Mouse (Mus musculus): ENCODE measurements around the gene Adamtsl1. TPM values are rescaled to one million over a fixed set of nuclear protein-coding genes. Genes with fewer than 3 reads are reported as not detected.

The Adamtsl1 gene
- polyA plus RNA-seq, 1 experiment from 2014 or later = 5.2 TPM

- H3K27ac ChIP-seq (ENCODE audit: low read length) = no peak overlapping the region
These were observed 811.4 kb downstream of the Adamtsl1 start for GRCm38 (mm10) chr4:86325411-86325810.

DNA sequence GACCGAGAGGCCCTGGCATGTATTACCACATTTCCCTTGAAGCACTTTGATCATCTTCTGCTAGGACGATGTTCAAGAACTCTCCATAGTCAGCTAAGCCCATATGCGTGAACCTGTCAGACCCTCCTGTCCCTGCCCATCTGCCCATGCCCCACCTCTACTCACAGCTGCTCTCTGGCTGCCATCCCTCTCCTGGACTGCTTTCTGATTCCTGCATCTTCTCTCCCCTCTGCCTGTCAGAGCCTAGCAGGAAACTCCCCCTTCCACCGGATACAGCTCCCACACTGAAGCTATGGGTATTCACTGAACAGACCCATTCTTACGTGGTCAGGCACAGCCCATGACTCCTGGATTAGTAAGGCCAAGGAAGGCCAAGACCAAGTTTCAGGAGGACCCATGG is 812.0 kb downstream of the Adamtsl1 start:
- DNase-seq (ENCODE audit: low spot score) (no peak), ATAC-seq (no peak)
- H3K4me3 ChIP-seq (ENCODE audit: low read depth, low read length) = no peak overlapping the region
- TF ChIP-seq CTCF (IDR thresholded peaks at IDR 0.05) = no peak
- TF ChIP-seq EP300 (IDR thresholded peaks at IDR 0.05) = no peak
- no peaks in the 10 kb centered on the region for H3K9me3 ChIP-seq (ENCODE audit: low read length)
- H3K4me1 ChIP-seq (ENCODE audit: insufficient read depth, low read depth, low read length) = no peaks in the 10 kb centered on the region; the same call in 1 of the 2 replicates
- no peaks in the 10 kb centered on the region for H3K27me3 ChIP-seq (replicated peaks; ENCODE audit: insufficient read depth, low read length)
- no peak overlapping the region for H3K27ac ChIP-seq (ENCODE audit: low read length)
- 59% methylated on average over 5 of the region's 5 CpGs for WGBS
- H3K36me3 ChIP-seq (ENCODE audit: insufficient read depth, low read length) = no peaks in the 10 kb centered on the region
- H3K9ac ChIP-seq (replicated peaks; ENCODE audit: low read depth) = no peak overlapping the region
- no peak overlapping the region for H3K4me2 ChIP-seq (replicated peaks; ENCODE audit: low read depth, low read length)

More at GRCm38 (mm10) chr4:86325411-86325810, 811.4 kb downstream of the Adamtsl1 start:
- ATAC-seq (no peak), DNase-seq (ENCODE audit: low spot score) (peak; percentile 31)
- Histone ChIP-seq H3K9me3 (ENCODE audit: low read length) (no peaks in the 10 kb centered on the region), H3K9ac (replicated peaks; ENCODE audit: low read depth) (no peak overlapping the region), H3K4me1 (ENCODE audit: insufficient read depth, low read depth, low read length) (no peaks in the 10 kb centered on the region; the same call in 1 of the 2 replicates), H3K4me3 (ENCODE audit: low read depth, low read length) (no peak overlapping the region), H3K4me2 (replicated peaks; ENCODE audit: low read depth, low read length) (no peak overlapping the region), H3K36me3 (ENCODE audit: insufficient read depth, low read length) (no peaks in the 10 kb centered on the region), H3K27me3 (replicated peaks; ENCODE audit: insufficient read depth, low read length) (no peaks in the 10 kb centered on the region)
- TF ChIP-seq EP300 (IDR thresholded peaks at IDR 0.05) (no peak), CTCF (IDR thresholded peaks at IDR 0.05) (no peak)
- WGBS = 28% methylated on average over 2 of the region's 2 CpGs

DNA sequence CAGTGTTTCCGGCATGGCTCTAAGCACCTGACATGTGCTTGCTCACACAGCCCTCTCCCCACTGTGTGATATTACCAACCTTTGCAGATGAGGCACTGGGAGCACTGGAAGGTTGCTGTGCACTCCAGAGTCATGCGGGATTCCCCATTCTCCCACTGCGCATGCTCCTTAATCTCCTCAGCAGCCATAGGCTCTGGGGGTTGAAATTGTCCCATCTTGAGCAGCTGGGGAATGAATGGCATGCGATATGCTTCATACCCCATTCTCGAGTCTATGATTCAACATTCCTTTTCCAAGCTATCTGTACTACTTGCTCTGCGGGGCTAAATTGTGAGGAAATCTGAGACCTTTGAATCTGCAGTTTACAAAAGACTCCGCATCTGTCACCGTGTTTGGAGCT is 812.7 kb downstream of the Adamtsl1 start:
- H3K9ac ChIP-seq (replicated peaks; ENCODE audit: low read depth) = no peak overlapping the region
- no peak overlapping the region for H3K27ac ChIP-seq (ENCODE audit: low read length)
- no peak overlapping the region for H3K4me3 ChIP-seq (ENCODE audit: low read depth, low read length)
- no peaks in the 10 kb centered on the region; the same call in 1 of the 2 replicates for H3K4me1 ChIP-seq (ENCODE audit: insufficient read depth, low read depth, low read length)
- 46% methylated on average over 8 of the region's 8 CpGs for WGBS
- no peaks in the 10 kb centered on the region for H3K9me3 ChIP-seq (ENCODE audit: low read length)
- H3K36me3 ChIP-seq (ENCODE audit: insufficient read depth, low read length) = no peaks in the 10 kb centered on the region
- no peak overlapping the region for H3K4me2 ChIP-seq (replicated peaks; ENCODE audit: low read depth, low read length)
- DNase-seq (ENCODE audit: low spot score) = peak; percentile 52
- TF ChIP-seq CTCF (IDR thresholded peaks at IDR 0.05) (no peak), EP300 (IDR thresholded peaks at IDR 0.05) (peak; percentile 68)
- peak; percentile 55 for ATAC-seq
- H3K27me3 ChIP-seq (replicated peaks; ENCODE audit: insufficient read depth, low read length) = no peaks in the 10 kb centered on the region

DNA sequence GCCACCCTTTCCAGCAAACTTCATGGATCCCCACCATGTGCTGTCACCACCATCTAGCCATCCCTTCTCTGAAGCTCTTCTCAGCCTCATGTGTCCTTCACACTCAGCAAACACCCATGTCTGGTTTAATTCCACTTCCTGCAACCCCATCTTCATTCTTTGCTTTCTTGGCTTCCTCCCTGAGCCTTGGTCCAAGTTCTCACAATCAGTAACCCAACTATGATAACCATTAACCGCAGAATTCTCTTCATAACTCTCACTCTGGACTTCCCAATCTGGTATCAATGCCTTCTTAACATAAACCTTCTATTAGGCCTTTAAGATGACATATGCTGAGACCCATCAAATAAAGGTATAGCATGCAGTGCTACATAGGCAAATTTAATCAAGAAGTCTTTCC is 815.5 kb downstream of the Adamtsl1 start:
- H3K27me3 ChIP-seq (replicated peaks; ENCODE audit: insufficient read depth, low read length) = no peaks in the 10 kb centered on the region
- no peak overlapping the region for H3K4me3 ChIP-seq (ENCODE audit: low read depth, low read length)
- H3K9ac ChIP-seq (replicated peaks; ENCODE audit: low read depth) = no peak overlapping the region
- H3K27ac ChIP-seq (ENCODE audit: low read length) = no peak overlapping the region
- ATAC-seq (no peak), DNase-seq (ENCODE audit: low spot score) (no peak)
- H3K9me3 ChIP-seq (ENCODE audit: low read length) = no peaks in the 10 kb centered on the region
- no peaks in the 10 kb centered on the region; the same call in 1 of the 2 replicates for H3K4me1 ChIP-seq (ENCODE audit: insufficient read depth, low read depth, low read length)
- no peaks in the 10 kb centered on the region for H3K36me3 ChIP-seq (ENCODE audit: insufficient read depth, low read length)
- H3K4me2 ChIP-seq (replicated peaks; ENCODE audit: low read depth, low read length) = no peak overlapping the region
- 88% methylated on average over 1 of the region's 1 CpGs for WGBS
- TF ChIP-seq CTCF (IDR thresholded peaks at IDR 0.05) (no peak), EP300 (IDR thresholded peaks at IDR 0.05) (no peak)

GRCm38 (mm10) chr4:86335861-86336415 is 822.0 kb downstream of the Adamtsl1 start:
- H3K27ac ChIP-seq (ENCODE audit: low read length) = no peak overlapping the region
- peak; percentile 52 for ATAC-seq
- no peak overlapping the region for H3K4me2 ChIP-seq (replicated peaks; ENCODE audit: low read depth, low read length)
- H3K9me3 ChIP-seq (ENCODE audit: low read length) = no peaks in the 10 kb centered on the region
- WGBS = 25% methylated on average over 10 of the region's 10 CpGs
- peaks cover 4% of the 10 kb centered on the region; the same call in 1 of the 2 replicates for H3K4me1 ChIP-seq (ENCODE audit: insufficient read depth, low read depth, low read length)
- DNase-seq (ENCODE audit: low spot score) = peak; percentile 31
- H3K4me3 ChIP-seq (ENCODE audit: low read depth, low read length) = no peak overlapping the region
- no peaks in the 10 kb centered on the region for H3K36me3 ChIP-seq (ENCODE audit: insufficient read depth, low read length)
- no peak overlapping the region for H3K9ac ChIP-seq (replicated peaks; ENCODE audit: low read depth)
- no peaks in the 10 kb centered on the region for H3K27me3 ChIP-seq (replicated peaks; ENCODE audit: insufficient read depth, low read length)
- TF ChIP-seq EP300 (IDR thresholded peaks at IDR 0.05) (no peak), CTCF (IDR thresholded peaks at IDR 0.05) (no peak)

DNA sequence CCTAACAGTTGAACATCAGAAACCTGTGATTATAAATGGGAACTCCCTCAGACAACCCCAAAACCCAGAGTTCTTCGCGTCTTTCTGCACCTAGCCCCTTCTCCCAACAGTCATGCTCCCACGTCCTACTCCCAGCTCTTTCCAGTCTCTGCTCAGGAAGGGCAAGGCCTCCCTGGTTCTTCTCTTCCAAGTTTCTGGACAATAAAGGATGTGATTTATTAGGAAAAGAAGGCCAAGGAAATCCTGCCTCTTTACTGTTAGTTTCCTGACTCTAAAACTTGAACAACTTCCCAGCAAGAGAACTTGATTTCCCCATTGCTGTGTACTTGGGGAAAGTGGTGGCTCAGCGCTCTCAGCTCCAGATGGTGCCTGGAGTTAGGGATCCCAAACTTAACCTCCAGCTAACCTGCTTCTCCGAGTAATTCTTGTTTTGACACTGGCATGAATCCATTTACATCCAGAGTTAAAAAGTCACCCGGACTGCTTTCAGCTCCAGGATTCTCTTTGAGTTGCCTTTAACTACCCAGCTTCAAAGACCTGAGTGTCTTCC is 823.3 kb downstream of the Adamtsl1 start:
- DNase-seq (ENCODE audit: low spot score) (no peak), ATAC-seq (no peak)
- Histone ChIP-seq H3K9me3 (ENCODE audit: low read length) (no peaks in the 10 kb centered on the region), H3K4me3 (ENCODE audit: low read depth, low read length) (no peak overlapping the region), H3K27me3 (replicated peaks; ENCODE audit: insufficient read depth, low read length) (no peaks in the 10 kb centered on the region), H3K4me2 (replicated peaks; ENCODE audit: low read depth, low read length) (no peak overlapping the region), H3K27ac (ENCODE audit: low read length) (no peak overlapping the region), H3K4me1 (ENCODE audit: insufficient read depth, low read depth, low read length) (peaks cover 4% of the 10 kb centered on the region; the same call in 1 of the 2 replicates), H3K36me3 (ENCODE audit: insufficient read depth, low read length) (no peaks in the 10 kb centered on the region), H3K9ac (replicated peaks; ENCODE audit: low read depth) (no peak overlapping the region)
- WGBS = 52% methylated on average over 6 of the region's 6 CpGs
- TF ChIP-seq EP300 (IDR thresholded peaks at IDR 0.05) = peak; percentile 34; the same call in 1 of the 2 replicates
- no peak for TF ChIP-seq CTCF (IDR thresholded peaks at IDR 0.05)
